In genomic region chr1:51769815-51770503, GRCm38 (mm10) we compare ENCODE assay signal across 17 mouse cellular contexts.
DNase-seq lines count a peak whose midpoint lies in the region; ATAC-seq and TF ChIP-seq lines count a peak whose summit lies in the region.
"Had no signal": no experiment of that assay in that cellular context is flagged by ENCODE, and none has a peak within 500 bp of the region (broad histone marks: within the 10 kb centered on the region; RNA-seq: fewer than 3 reads in every experiment).

No protein-coding gene starts in this region.

- TF ChIP-seq CTCF in liver, adult 2 months (IDR thresholded peaks at IDR 0.05; ENCODE audit: low read depth, low read length), result no peak
- TF ChIP-seq CTCF in intestine, postnatal 0 days (IDR thresholded peaks at IDR 0.05; ENCODE audit: low read depth), result no peak

- H3K27me3 ChIP-seq in heart, embryonic 11.5 days (ENCODE audit: control insufficient read depth, insufficient read depth, low read length), result no peaks in the 10 kb centered on the region
- no peaks in the 10 kb centered on the region for H3K27me3 ChIP-seq in liver, adult 2 months (ENCODE audit: control insufficient read depth, insufficient read depth, low read length)
- H3K27me3 ChIP-seq in liver, embryonic 11.5 days (replicated peaks; ENCODE audit: control insufficient read depth, insufficient read depth, low read length), result no peaks in the 10 kb centered on the region
- H3K27me3 ChIP-seq in intestine, embryonic 14.5 days (replicated peaks; ENCODE audit: control insufficient read depth, insufficient read depth, low read length), result no peaks in the 10 kb centered on the region
- H3K27me3 ChIP-seq in intestine, postnatal 0 days (replicated peaks; ENCODE audit: control insufficient read depth, insufficient read depth, low read length), result no peaks in the 10 kb centered on the region
- H3K27me3 ChIP-seq in hindbrain, embryonic 10.5 days (ENCODE audit: insufficient read depth, poor library complexity, severe bottlenecking), result no peaks in the 10 kb centered on the region
- H3K27me3 ChIP-seq: forebrain, embryonic 15.5 days; heart, embryonic 12.5 days had no signal

- H3K36me3 ChIP-seq in heart, embryonic 11.5 days (ENCODE audit: control insufficient read depth, insufficient read depth, low read length), result peaks cover 8% of the 10 kb centered on the region
- peaks cover 60% of the 10 kb centered on the region for H3K36me3 ChIP-seq in liver, adult 2 months (ENCODE audit: control insufficient read depth, insufficient read depth, low read length)
- H3K36me3 ChIP-seq in liver, embryonic 11.5 days (ENCODE audit: control insufficient read depth, insufficient read depth, low read length), result no peaks in the 10 kb centered on the region; the same call in 1 of the 2 replicates
- H3K36me3 ChIP-seq in intestine, embryonic 14.5 days (ENCODE audit: control insufficient read depth, insufficient read depth, low read length), result peaks cover 89% of the 10 kb centered on the region
- peaks cover 18% of the 10 kb centered on the region; the same call in 1 of the 2 replicates for H3K36me3 ChIP-seq in intestine, postnatal 0 days (ENCODE audit: control insufficient read depth, insufficient read depth)
- peaks cover 91% of the 10 kb centered on the region for H3K36me3 ChIP-seq in hindbrain, embryonic 10.5 days

- no peak overlapping the region for H3K4me3 ChIP-seq in heart, embryonic 11.5 days (ENCODE audit: low read depth, low read length)
- H3K4me3 ChIP-seq in liver, adult 2 months (ENCODE audit: insufficient read depth, low read depth, low read length), result no peak overlapping the region
- no peak overlapping the region for H3K4me3 ChIP-seq in liver, embryonic 11.5 days (ENCODE audit: low read depth, low read length)
- H3K4me3 ChIP-seq in intestine, embryonic 14.5 days (ENCODE audit: low read depth, low read length), result no peak overlapping the region
- no peak overlapping the region for H3K4me3 ChIP-seq in intestine, postnatal 0 days (ENCODE audit: low read depth, low read length)
- H3K4me3 ChIP-seq in hindbrain, embryonic 10.5 days, result no peak overlapping the region
- H3K4me3 ChIP-seq: forebrain, embryonic 15.5 days; heart, embryonic 12.5 days had no signal

- no peaks in the 10 kb centered on the region for H3K9me3 ChIP-seq in heart, embryonic 11.5 days (replicated peaks; ENCODE audit: control insufficient read depth, low read length)
- H3K9me3 ChIP-seq in liver, embryonic 11.5 days (ENCODE audit: control insufficient read depth, low read length), result no peaks in the 10 kb centered on the region
- H3K9me3 ChIP-seq in intestine, embryonic 14.5 days (ENCODE audit: control insufficient read depth, low read length), result no peaks in the 10 kb centered on the region
- H3K9me3 ChIP-seq in intestine, postnatal 0 days (ENCODE audit: control insufficient read depth), result no peaks in the 10 kb centered on the region
- no peaks in the 10 kb centered on the region for H3K9me3 ChIP-seq in hindbrain, embryonic 10.5 days
- H3K9me3 ChIP-seq: forebrain, embryonic 15.5 days had no signal

- no peak for TF ChIP-seq POLR2A in liver, adult 2 months (IDR thresholded peaks at IDR 0.05; ENCODE audit: extremely low read depth, insufficient read depth, low read length)

- ATAC-seq in heart, embryonic 11.5 days (replicated peaks; ENCODE audit: insufficient number of reproducible peaks, low FRiP score, low TSS enrichment), result 0 out of 2 replicates have a peak, but pooled peaks have one; percentile 22
- no peak for ATAC-seq in liver, embryonic 11.5 days (replicated peaks; ENCODE audit: low FRiP score)
- ATAC-seq in intestine, embryonic 14.5 days (replicated peaks; ENCODE audit: low FRiP score, low TSS enrichment, low read depth), result no peak
- peak; percentile 38; the same call in 1 of the 2 replicates for ATAC-seq in intestine, postnatal 0 days
- ATAC-seq: forebrain, embryonic 15.5 days had no signal

- no peak for DNase-seq in heart, adult 8-10 months (ENCODE audit: low spot score)
- peak; percentile 93 for DNase-seq in liver, adult 2 months (ENCODE audit: extremely low read depth, low read depth, low spot score)
- DNase-seq in liver, embryonic 11.5 days (ENCODE audit: low spot score), result no peak
- peak; percentile 47 for DNase-seq in intestine, embryonic 14.5 days (ENCODE audit: low spot score)
- DNase-seq in gastrocnemius, postnatal 25 days, result no peak
- DNase-seq in hindbrain, embryonic 10.5 days (ENCODE audit: low spot score), result no peak
- DNase-seq: adrenal gland, postnatal 10 days; cerebellum, adult 11-12 months; cerebellum, adult 9-10 months; cerebellum, postnatal 25 days; gastrocnemius, postnatal 10 days; kidney, adult 8-10 months had no signal

- H3K4me2 ChIP-seq in heart, embryonic 11.5 days, result no peak overlapping the region
- H3K4me2 ChIP-seq in liver, embryonic 11.5 days, result no peak overlapping the region
- no peak overlapping the region for H3K4me2 ChIP-seq in intestine, embryonic 14.5 days (ENCODE audit: low read length)
- no peak overlapping the region for H3K4me2 ChIP-seq in intestine, postnatal 0 days (replicated peaks; ENCODE audit: low read depth)
- H3K4me2 ChIP-seq: forebrain, embryonic 15.5 days; heart, embryonic 12.5 days; hindbrain, embryonic 14.5 days had no signal

- no peaks in the 10 kb centered on the region; the same call in 1 of the 2 replicates for H3K79me2 ChIP-seq in liver, adult 2 months (ENCODE audit: control insufficient read depth, insufficient read depth, low read length)

- 84% methylated on average over 12 of the region's 12 CpGs for WGBS in heart, embryonic 11.5 days (ENCODE audit: insufficient replicate concordance)
- 36% methylated on average over 12 of the region's 12 CpGs for WGBS in liver, adult 2 months
- WGBS in liver, embryonic 11.5 days, result 89% methylated on average over 12 of the region's 12 CpGs
- 80% methylated on average over 12 of the region's 12 CpGs for WGBS in intestine, embryonic 14.5 days
- WGBS in intestine, postnatal 0 days, result 55% methylated on average over 12 of the region's 12 CpGs
- 87% methylated on average over 12 of the region's 12 CpGs for WGBS in hindbrain, embryonic 10.5 days

- H3K9ac ChIP-seq in heart, embryonic 11.5 days (ENCODE audit: low read depth, low read length), result no peak overlapping the region
- H3K9ac ChIP-seq in liver, adult 2 months (ENCODE audit: low read depth, low read length), result no peak overlapping the region
- no peak overlapping the region for H3K9ac ChIP-seq in liver, embryonic 11.5 days (ENCODE audit: low read depth, low read length)
- no peak overlapping the region for H3K9ac ChIP-seq in intestine, embryonic 14.5 days (ENCODE audit: low read length)
- H3K9ac ChIP-seq in intestine, postnatal 0 days (ENCODE audit: low read depth, low read length), result no peak overlapping the region
- H3K9ac ChIP-seq: forebrain, embryonic 15.5 days; heart, embryonic 12.5 days; hindbrain, embryonic 14.5 days had no signal

- no peak overlapping the region for H3K27ac ChIP-seq in heart, embryonic 11.5 days (ENCODE audit: low read depth, low read length)
- H3K27ac ChIP-seq in liver, adult 2 months (replicated peaks; ENCODE audit: insufficient read depth, low read depth, low read length), result peak overlapping the region; percentile 84
- no peak overlapping the region for H3K27ac ChIP-seq in liver, embryonic 11.5 days (ENCODE audit: low read depth, low read length)
- no peak overlapping the region for H3K27ac ChIP-seq in intestine, embryonic 14.5 days (ENCODE audit: low read depth)
- no peak overlapping the region for H3K27ac ChIP-seq in intestine, postnatal 0 days (ENCODE audit: low read depth, low read length)
- no peak overlapping the region for H3K27ac ChIP-seq in hindbrain, embryonic 10.5 days
- H3K27ac ChIP-seq: forebrain, embryonic 15.5 days; hindbrain, embryonic 14.5 days had no signal

- H3K4me1 ChIP-seq in heart, embryonic 11.5 days (ENCODE audit: control insufficient read depth, insufficient read depth, low read length), result peaks cover 3% of the 10 kb centered on the region; the same call in 1 of the 2 replicates
- peaks cover 15% of the 10 kb centered on the region; the same call in 1 of the 2 replicates for H3K4me1 ChIP-seq in liver, adult 2 months (ENCODE audit: control insufficient read depth, insufficient read depth, low read length)
- no peaks in the 10 kb centered on the region for H3K4me1 ChIP-seq in liver, embryonic 11.5 days (replicated peaks; ENCODE audit: control insufficient read depth, insufficient read depth, low read length)
- H3K4me1 ChIP-seq in intestine, embryonic 14.5 days (replicated peaks; ENCODE audit: control insufficient read depth, insufficient read depth, low read length), result no peaks in the 10 kb centered on the region
- 0 out of 2 replicates have a peak, but pooled peaks cover 2% of the 10 kb centered on the region for H3K4me1 ChIP-seq in intestine, postnatal 0 days (replicated peaks; ENCODE audit: control insufficient read depth, insufficient read depth, low read length)
- H3K4me1 ChIP-seq in hindbrain, embryonic 10.5 days (replicated peaks), result no peaks in the 10 kb centered on the region

Comparison
In these comparisons a context has a peak if more than half of its experiments do, and no peak if none do; other contexts are left out.
1. ATAC-seq: peak in heart, embryonic 11.5 days (single experiment) and intestine, postnatal 0 days (single experiment); none in liver, embryonic 11.5 days (single experiment) and intestine, embryonic 14.5 days (single experiment).
2. DNase-seq: peak in liver, adult 2 months (single experiment) and intestine, embryonic 14.5 days (single experiment); none in heart, adult 8-10 months (single experiment), liver, embryonic 11.5 days (single experiment), gastrocnemius, postnatal 25 days (single experiment) and hindbrain, embryonic 10.5 days (single experiment).